Mouse (Mus musculus) megakaryocyte, adult 5-6 weeks (primary cell): Measurements from ENCODE around the gene Fam149b. TPM values are rescaled to one million over a fixed set of nuclear protein-coding genes. Genes with fewer than 3 reads are reported as not detected.

Experiments
- ATAC-seq: 2 replicates; pipeline ENCODE4 v1.8.0; 2016; ENCODE audit warnings: mild to moderate bottlenecking, inconsistent platforms; ENCODE audit not compliant: poor library complexity, severe bottlenecking
- total RNA-seq, 2 experiments: library from RNA; stranded (forward) in 1 of 2; stranded (reverse) in 1 of 2; fragments of 153-499, 151-499 nt in 1 of 2; fragments of 221-1000, 200-1000 nt in 1 of 2; gene quantifications; 2 replicates each; pipeline versions ENCODE4 v1.2.3 to v1.2.4; 2015 to 2017

Gene Fam149b
- total RNA-seq, 2 experiments from 2014 or later, result 22.1 to 25.9 TPM

- peak; percentile 86 for ATAC-seq
These were observed 40.6 kb downstream of the Fam149b start, which contains the start of gene Dnajc9 for GRCm38 (mm10) chr14:20388441-20389129. Gene Dnajc9 (minus strand): TSS chr14:20388910.

GRCm38 (mm10) chr14:20389446-20390079 is 41.6 kb downstream of the Fam149b start:
- no peak for ATAC-seq

GRCm38 (mm10) chr14:20392326-20392725 is 44.4 kb downstream of the Fam149b start:
- ATAC-seq, result no peak

GRCm38 (mm10) chr14:20393205-20393913 is 45.4 kb downstream of the Fam149b start, which contains the start of gene Mrps16:
Gene Mrps16 (minus strand): TSS chr14:20393634.
- ATAC-seq, result peak; percentile 94

- no peak for ATAC-seq
These were observed 49.3 kb downstream of the Fam149b start for GRCm38 (mm10) chr14:20397220-20397619.

GRCm38 (mm10) chr14:20398864-20399263 is 50.9 kb downstream of the Fam149b start:
- no peak for ATAC-seq

- peak; percentile 87 for ATAC-seq
These were observed 52.1 kb downstream of the Fam149b start for GRCm38 (mm10) chr14:20400071-20400470.

- no peak for ATAC-seq
These were observed 74.3 kb downstream of the Fam149b start for GRCm38 (mm10) chr14:20422257-20422656.

GRCm38 (mm10) chr14:20423046-20423445 is 75.1 kb downstream of the Fam149b start:
- ATAC-seq, result no peak

GRCm38 (mm10) chr14:20428593-20428992 is 80.6 kb downstream of the Fam149b start:
- no peak for ATAC-seq

GRCm38 (mm10) chr14:20429833-20430232 is 81.9 kb downstream of the Fam149b start:
- no peak for ATAC-seq

GRCm38 (mm10) chr14:20431726-20432125 is 83.8 kb downstream of the Fam149b start:
- ATAC-seq, result no peak

GRCm38 (mm10) chr14:20432420-20432819 is 84.5 kb downstream of the Fam149b start:
- ATAC-seq, result no peak

Other genes starting within 250 kb of the Fam149b start
- 3.9 and 4.1 TPM in 2 replicates for gene Saysd1, start 209.6 kb upstream of the Fam149b start, total RNA-seq (2015)
- 1.5 and 1.7 TPM in 2 replicates for gene Saysd1, start 209.6 kb upstream of the Fam149b start, total RNA-seq (2017)
- 0.13 and 0.30 TPM in 2 replicates for gene Kcnk5, start 166.4 kb upstream of the Fam149b start, total RNA-seq (2015)
- 0.22 and 2.0 TPM in 2 replicates for gene Kcnk5, start 166.4 kb upstream of the Fam149b start, total RNA-seq (2017)
- not detected in 2 replicates for gene Kcnk16, start 79.0 kb upstream of the Fam149b start, total RNA-seq (2015)
- not detected in 2 replicates for gene Kcnk16, start 79.0 kb upstream of the Fam149b start, total RNA-seq (2017)
- 9.5 and 14.1 TPM in 2 replicates for gene Nudt13, start 53.5 kb upstream of the Fam149b start, total RNA-seq (2015)
- gene Nudt13, start 53.5 kb upstream of the Fam149b start, total RNA-seq (2017), result 8.0 and 13.7 TPM in 2 replicates
- gene Ecd, start within 50 bp of the Fam149b start, total RNA-seq (2015), result 22.5 and 24.4 TPM in 2 replicates
- 35.9 and 39.0 TPM in 2 replicates for gene Ecd, start within 50 bp of the Fam149b start, total RNA-seq (2017)
- gene Dnajc9, start 40.7 kb downstream of the Fam149b start, total RNA-seq (2015), result 52.3 and 53.9 TPM in 2 replicates
- gene Dnajc9, start 40.7 kb downstream of the Fam149b start, total RNA-seq (2017), result 170 and 172 TPM in 2 replicates
- gene Mrps16, start 45.5 kb downstream of the Fam149b start, total RNA-seq (2015), result 60.7 and 78.0 TPM in 2 replicates
- 22.2 and 43.8 TPM in 2 replicates for gene Mrps16, start 45.5 kb downstream of the Fam149b start, total RNA-seq (2017)
- gene Cfap70, start 104.1 kb downstream of the Fam149b start, total RNA-seq (2015), result not detected in 2 replicates
- not detected in 2 replicates for gene Cfap70, start 104.1 kb downstream of the Fam149b start, total RNA-seq (2017)
- 99.1 and 113 TPM in 2 replicates for gene Anxa7, start 132.0 kb downstream of the Fam149b start, total RNA-seq (2015)
- gene Anxa7, start 132.0 kb downstream of the Fam149b start, total RNA-seq (2017), result 117 and 128 TPM in 2 replicates
- gene Mss51, start 148.7 kb downstream of the Fam149b start, total RNA-seq (2015), result 1.2 and 3.2 TPM in 2 replicates
- gene Mss51, start 148.7 kb downstream of the Fam149b start, total RNA-seq (2017), result 0.51 and 0.85 TPM in 2 replicates
- gene Ppp3cb, start 198.4 kb downstream of the Fam149b start, total RNA-seq (2015), result 142 and 144 TPM in 2 replicates
- gene Ppp3cb, start 198.4 kb downstream of the Fam149b start, total RNA-seq (2017), result 64.6 and 86.8 TPM in 2 replicates